Mouse (Mus musculus) cortical plate, adult 2 months (tissue): ENCODE measurements around the gene Alg9.

Experiments used
- CTCF ChIP-seq: fragments of 200-500 bp; IDR thresholded peaks from 2 replicates; pipeline ENCODE4 v1.5.1; 2011; ENCODE audit warnings: mild to moderate bottlenecking, control low read depth, low read length; ENCODE audit not compliant: insufficient read depth; ENCODE audit errors: extremely low read depth
- POLR2A ChIP-seq: fragments of 200-500 bp; IDR thresholded peaks from 2 replicates; pipeline ENCODE4 v1.6.1; 2011; ENCODE audit warnings: mild to moderate bottlenecking, low read length, control low read depth; ENCODE audit not compliant: insufficient read depth; ENCODE audit errors: extremely low read depth

DNA sequence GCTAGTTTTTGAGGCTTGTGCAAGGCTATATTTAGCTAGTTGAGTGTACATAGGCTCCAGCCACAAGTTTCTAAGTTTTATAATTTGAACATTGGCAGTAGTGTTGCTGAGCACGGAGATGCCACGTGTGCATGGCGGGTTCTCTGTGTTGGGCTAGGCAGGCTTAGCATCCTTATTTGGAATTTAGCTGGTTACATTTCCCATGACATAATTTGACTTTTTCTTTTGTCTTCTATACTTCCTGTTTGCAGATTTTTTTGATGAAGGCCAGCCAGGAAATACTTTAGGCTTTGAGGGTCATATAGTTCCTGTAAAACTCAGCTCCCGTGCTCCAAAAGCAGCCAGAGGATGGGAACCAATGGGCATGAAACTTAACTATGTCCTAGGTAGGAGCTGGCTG lies 89.0 kb downstream of the Alg9 start:
- TF ChIP-seq CTCF (no peak), POLR2A (no peak)
